Mouse (Mus musculus): ENCODE data around the gene Trim5.
"Not testable (repeated sequence)": the region's sequence is repeated elsewhere in the genome, so short reads cannot be mapped to it uniquely, and the experiment has no call there.

Gene Trim5

GRCm38 (mm10) chr7:104287576-104288443, at the start of gene Trim5:
TSS of gene Trim5 (minus strand) at chr7:104288094.
- not testable (repeated sequence) for DNase-seq (ENCODE audit: low read depth, low spot score)

GRCm38 (mm10) chr7:104335547-104335946, 47.7 kb upstream of the Trim5 start:
- not testable (repeated sequence) for DNase-seq (ENCODE audit: low read depth, low spot score)

- DNase-seq (ENCODE audit: low read depth, low spot score): not testable (repeated sequence)
Measured at GRCm38 (mm10) chr7:104329171-104329570, 41.3 kb upstream of the Trim5 start, which contains the start of gene Trim34b. TSS of gene Trim34b (plus strand) at chr7:104329471.

GRCm38 (mm10) chr7:104322028-104322427, 34.1 kb upstream of the Trim5 start:
- no peak for DNase-seq (ENCODE audit: low read depth, low spot score)

- not testable (repeated sequence) for DNase-seq (ENCODE audit: low read depth, low spot score)
Measured at GRCm38 (mm10) chr7:104315369-104316080, 27.6 kb upstream of the Trim5 start, which contains the start of gene Trim12a. TSS of gene Trim12a (minus strand) at chr7:104315466.

GRCm38 (mm10) chr7:104314796-104315353, 27.0 kb upstream of the Trim5 start:
- DNase-seq (ENCODE audit: low read depth, low spot score): no peak

- no peak for DNase-seq (ENCODE audit: low read depth, low spot score)
Measured at GRCm38 (mm10) chr7:104291638-104292400, 3.9 kb upstream of the Trim5 start.

- no peak for DNase-seq (ENCODE audit: low read depth, low spot score)
Measured at GRCm38 (mm10) chr7:104290641-104291040, 2.7 kb upstream of the Trim5 start.

GRCm38 (mm10) chr7:104279361-104279760, 8.5 kb downstream of the Trim5 start:
- not testable (repeated sequence) for DNase-seq (ENCODE audit: low read depth, low spot score)

GRCm38 (mm10) chr7:104265335-104265734, 22.6 kb downstream of the Trim5 start:
- not testable (repeated sequence) for DNase-seq (ENCODE audit: low read depth, low spot score)

- DNase-seq (ENCODE audit: low read depth, low spot score): not testable (repeated sequence)
Measured at GRCm38 (mm10) chr7:104260380-104260779, 27.5 kb downstream of the Trim5 start.

GRCm38 (mm10) chr7:104244287-104245181, 43.4 kb downstream of the Trim5 start, which contains the start of gene Trim34a:
TSS of gene Trim34a (plus strand) at chr7:104244457.
- DNase-seq (ENCODE audit: low read depth, low spot score): peak; percentile 91

GRCm38 (mm10) chr7:104243616-104244015, 44.3 kb downstream of the Trim5 start:
- DNase-seq (ENCODE audit: low read depth, low spot score): peak; percentile 1

GRCm38 (mm10) chr7:104240857-104241256, 47.0 kb downstream of the Trim5 start:
- DNase-seq (ENCODE audit: low read depth, low spot score): no peak

GRCm38 (mm10) chr7:104231203-104231602, 56.7 kb downstream of the Trim5 start:
- peak; percentile 65 for DNase-seq (ENCODE audit: low read depth, low spot score)

- peak; percentile 92 for DNase-seq (ENCODE audit: low read depth, low spot score)
Measured at GRCm38 (mm10) chr7:104218701-104219569, 69.0 kb downstream of the Trim5 start, which contains the start of gene Trim6. TSS of gene Trim6 (plus strand) at chr7:104218793.

- DNase-seq (ENCODE audit: low read depth, low spot score): peak; percentile 29
Measured at GRCm38 (mm10) chr7:104217881-104218280, 70.0 kb downstream of the Trim5 start.

GRCm38 (mm10) chr7:104216011-104216535, 71.8 kb downstream of the Trim5 start:
- DNase-seq (ENCODE audit: low read depth, low spot score): no peak

Measured in 3T3-L1 (cell line).